Mouse (Mus musculus): Measurements from ENCODE around the gene 4930415O20Rik. TPM values are rescaled to one million over a fixed set of nuclear protein-coding genes. Genes with fewer than 3 reads are reported as not detected.

4930415O20Rik gene
- polyA plus RNA-seq, 1 experiment: not detected

DNA sequence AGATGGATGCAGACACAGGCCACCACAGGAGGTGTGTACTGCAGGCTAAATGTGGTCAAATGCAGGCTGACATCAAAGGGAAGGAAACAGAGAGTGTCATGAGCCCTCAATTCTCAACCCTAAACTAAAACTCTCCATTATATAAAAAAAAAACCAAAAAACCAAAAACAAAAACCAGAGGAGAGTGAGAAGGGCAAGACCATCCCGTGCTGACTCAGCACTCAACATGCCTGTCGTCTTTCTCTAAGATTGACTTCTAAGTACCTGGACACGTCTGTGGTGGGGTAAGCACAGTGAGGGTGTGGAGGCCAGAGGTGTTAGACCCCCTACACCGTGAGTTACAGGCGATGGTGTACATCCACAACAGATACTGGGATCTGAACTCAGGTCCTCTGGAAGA lies 24.0 kb upstream of the 4930415O20Rik start:
- Histone ChIP-seq H3K4me3 (replicated peaks; ENCODE audit: insufficient read depth, low read depth, low read length) (no peak overlapping the region), H3K27me3 (ENCODE audit: control insufficient read depth, insufficient read depth, low read length) (no peaks in the 10 kb centered on the region), H3K4me1 (ENCODE audit: control insufficient read depth, insufficient read depth, low read length) (peaks cover 6% of the 10 kb centered on the region; the same call in 1 of the 2 replicates), H3K27ac (ENCODE audit: insufficient read depth, low read length) (no peak overlapping the region)
- TF ChIP-seq POLR2A (IDR thresholded peaks at IDR 0.05; ENCODE audit: borderline replicate concordance, insufficient read depth, low read length) (no peak), CTCF (IDR thresholded peaks at IDR 0.05; ENCODE audit: borderline replicate concordance, insufficient read depth, low read depth, low read length) (no peak)
- DNase-seq: no peak
- WGBS: 83% methylated on average over 5 of the region's 5 CpGs

DNA sequence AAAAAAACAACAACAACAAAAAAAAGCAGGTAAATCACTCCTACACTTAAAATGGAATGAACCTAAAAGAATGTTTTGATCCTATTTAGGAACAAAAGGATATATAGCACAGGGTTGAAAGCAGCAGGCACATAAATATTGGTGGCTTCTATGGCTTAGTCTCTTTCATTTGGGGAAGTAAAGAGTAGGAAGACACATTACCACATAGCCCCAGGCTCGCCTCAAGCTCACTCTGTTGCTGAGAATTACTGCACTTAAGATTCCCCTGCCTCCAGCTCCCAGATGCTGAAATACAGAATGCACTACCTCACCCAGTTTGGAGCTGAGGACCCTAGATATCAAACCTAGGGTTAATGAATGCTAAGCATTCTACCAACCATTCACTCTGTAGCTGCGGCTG lies 18.0 kb upstream of the 4930415O20Rik start:
- TF ChIP-seq CTCF (IDR thresholded peaks at IDR 0.05; ENCODE audit: borderline replicate concordance, insufficient read depth, low read depth, low read length) (no peak), POLR2A (IDR thresholded peaks at IDR 0.05; ENCODE audit: borderline replicate concordance, insufficient read depth, low read length) (no peak)
- H3K4me1 ChIP-seq (ENCODE audit: control insufficient read depth, insufficient read depth, low read length): peaks cover 5% of the 10 kb centered on the region
- WGBS: 95% methylated on average over 2 of the region's 2 CpGs
- H3K4me3 ChIP-seq (replicated peaks; ENCODE audit: insufficient read depth, low read depth, low read length): no peak overlapping the region
- no peak for DNase-seq
- H3K27ac ChIP-seq (ENCODE audit: insufficient read depth, low read length): no peak overlapping the region
- H3K27me3 ChIP-seq (ENCODE audit: control insufficient read depth, insufficient read depth, low read length): no peaks in the 10 kb centered on the region

DNA sequence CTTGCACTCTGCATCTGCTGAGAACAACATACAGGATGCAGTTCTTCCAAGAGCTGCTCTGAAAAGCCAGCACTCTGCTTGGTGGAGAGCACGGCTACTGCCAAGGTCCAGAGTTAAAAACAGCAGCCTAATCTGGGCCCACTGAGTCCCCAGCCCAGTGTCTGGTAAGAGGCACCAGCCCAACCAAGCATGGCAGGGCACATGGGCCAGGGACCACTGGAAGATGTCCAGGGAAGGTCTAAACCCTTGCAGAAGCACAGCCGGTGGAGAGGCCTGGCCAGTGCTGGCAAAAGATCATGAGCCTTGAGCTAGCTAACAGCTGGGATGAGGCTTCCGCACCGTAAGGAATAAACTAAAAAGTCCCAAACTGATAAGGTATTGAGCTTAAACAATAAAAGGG lies 14.9 kb upstream of the 4930415O20Rik start:
- TF ChIP-seq CTCF (IDR thresholded peaks at IDR 0.05; ENCODE audit: borderline replicate concordance, insufficient read depth, low read depth, low read length) (no peak), POLR2A (IDR thresholded peaks at IDR 0.05; ENCODE audit: borderline replicate concordance, insufficient read depth, low read length) (no peak)
- peaks cover 5% of the 10 kb centered on the region for H3K4me1 ChIP-seq (ENCODE audit: control insufficient read depth, insufficient read depth, low read length)
- no peak overlapping the region for H3K27ac ChIP-seq (ENCODE audit: insufficient read depth, low read length)
- H3K27me3 ChIP-seq (ENCODE audit: control insufficient read depth, insufficient read depth, low read length): no peaks in the 10 kb centered on the region
- WGBS: 31% methylated on average over 4 of the region's 4 CpGs
- no peak overlapping the region for H3K4me3 ChIP-seq (replicated peaks; ENCODE audit: insufficient read depth, low read depth, low read length)
- no peak for DNase-seq

DNA sequence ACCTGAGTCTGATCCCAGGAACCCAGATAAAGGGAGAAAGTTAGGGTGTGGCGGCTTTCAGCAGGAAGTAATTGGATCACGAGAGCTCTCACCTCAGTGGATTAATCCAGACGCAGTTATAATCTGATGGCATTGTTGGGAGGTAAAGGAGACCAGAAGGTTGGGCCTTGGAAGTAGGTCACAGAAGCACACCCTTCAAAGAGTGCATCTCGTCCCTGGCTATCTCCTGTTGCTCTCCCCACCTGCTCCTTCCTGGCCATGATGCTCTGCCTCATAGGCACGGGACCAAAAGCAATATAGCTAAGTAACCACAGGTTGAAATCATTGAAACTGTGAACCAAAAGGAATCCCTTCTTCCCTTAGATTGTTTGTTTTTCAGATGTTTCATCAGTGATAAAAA lies 13.6 kb upstream of the 4930415O20Rik start:
- 13% methylated on average over 5 of the region's 5 CpGs for WGBS
- H3K27me3 ChIP-seq (ENCODE audit: control insufficient read depth, insufficient read depth, low read length): no peaks in the 10 kb centered on the region
- no peak overlapping the region for H3K4me3 ChIP-seq (replicated peaks; ENCODE audit: insufficient read depth, low read depth, low read length)
- peak; percentile 31 to 69 for DNase-seq
- H3K27ac ChIP-seq (ENCODE audit: insufficient read depth, low read length): 0 out of 2 replicates have a peak overlapping the region, but pooled peaks have one; percentile 69
- peaks cover 8% of the 10 kb centered on the region for H3K4me1 ChIP-seq (ENCODE audit: control insufficient read depth, insufficient read depth, low read length)
- TF ChIP-seq CTCF (IDR thresholded peaks at IDR 0.05; ENCODE audit: borderline replicate concordance, insufficient read depth, low read depth, low read length) (no peak), POLR2A (IDR thresholded peaks at IDR 0.05; ENCODE audit: borderline replicate concordance, insufficient read depth, low read length) (no peak)

DNA sequence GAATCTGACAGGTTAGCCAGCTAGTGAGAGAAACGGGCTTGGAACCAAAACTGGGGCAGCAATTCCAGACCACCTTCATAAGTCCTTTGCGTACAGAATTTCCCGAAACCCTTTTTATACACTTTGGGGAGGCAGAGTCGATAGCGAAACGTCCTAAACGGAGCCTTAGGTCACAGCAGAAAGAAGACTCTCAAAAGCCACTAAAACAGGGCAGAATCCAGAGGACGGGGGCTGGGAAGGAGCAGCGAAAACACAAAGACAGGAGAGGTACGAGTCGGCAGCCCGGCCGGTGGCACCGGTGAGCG lies 3.9 kb upstream of the 4930415O20Rik start:
- peak overlapping the region; percentile 91 for H3K4me3 ChIP-seq (replicated peaks; ENCODE audit: insufficient read depth, low read depth, low read length)
- WGBS: 1% methylated on average over 15 of the region's 15 CpGs
- no peaks in the 10 kb centered on the region for H3K27me3 ChIP-seq (ENCODE audit: control insufficient read depth, insufficient read depth, low read length)
- no peak for TF ChIP-seq POLR2A (IDR thresholded peaks at IDR 0.05; ENCODE audit: borderline replicate concordance, insufficient read depth, low read length)
- no peak for TF ChIP-seq CTCF (IDR thresholded peaks at IDR 0.05; ENCODE audit: borderline replicate concordance, insufficient read depth, low read depth, low read length)
- DNase-seq: no peak
- peaks cover 7% of the 10 kb centered on the region; the same call in 1 of the 2 replicates for H3K4me1 ChIP-seq (ENCODE audit: control insufficient read depth, insufficient read depth, low read length)
- peak overlapping the region; percentile 92 for H3K27ac ChIP-seq (ENCODE audit: insufficient read depth, low read length)

DNA sequence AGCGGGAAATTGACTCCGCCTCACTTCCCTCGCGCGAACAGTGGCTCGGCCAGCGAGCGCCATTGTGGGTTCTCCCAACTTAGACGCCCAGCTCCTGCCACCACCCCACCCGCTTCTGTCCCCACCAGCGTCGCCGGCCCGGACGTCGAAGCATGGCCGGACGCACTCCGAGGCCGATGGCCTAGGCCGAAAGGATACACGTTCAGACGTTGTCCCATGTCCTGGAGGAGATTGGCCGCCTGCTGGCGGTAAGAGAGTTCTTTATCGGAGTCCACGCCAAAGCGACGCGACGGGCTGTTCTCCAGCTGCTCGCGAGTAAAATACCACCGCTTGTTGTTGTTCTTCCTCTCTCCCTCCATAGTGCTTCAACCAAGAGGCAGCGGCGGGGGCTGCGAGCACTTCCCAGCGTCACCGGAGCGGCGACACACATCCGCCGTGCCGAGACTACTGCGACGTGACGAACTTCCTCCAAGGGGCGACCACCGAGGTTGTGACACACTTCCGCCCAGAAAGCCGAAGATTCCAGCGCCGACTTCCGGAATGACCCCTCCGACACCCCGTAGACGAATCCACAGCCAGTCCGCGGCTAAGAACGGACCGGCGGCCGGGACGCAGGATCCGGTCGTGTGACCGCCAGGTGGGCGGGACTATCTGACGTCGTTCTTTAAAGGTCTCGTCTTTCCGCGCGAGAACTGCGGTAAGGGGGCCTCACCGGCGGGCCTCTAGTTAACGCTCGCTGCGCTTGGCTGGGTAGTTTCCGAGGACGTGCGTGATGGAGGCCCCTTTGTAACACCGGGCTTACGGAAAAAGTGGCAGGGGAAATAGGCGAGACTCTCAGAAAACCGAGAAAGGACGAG lies 3.3 kb upstream of the 4930415O20Rik start:
- peak; percentile 100 for DNase-seq
- no peaks in the 10 kb centered on the region for H3K27me3 ChIP-seq (ENCODE audit: control insufficient read depth, insufficient read depth, low read length)
- peaks cover 5% of the 10 kb centered on the region; the same call in 1 of the 2 replicates for H3K4me1 ChIP-seq (ENCODE audit: control insufficient read depth, insufficient read depth, low read length)
- H3K27ac ChIP-seq (ENCODE audit: insufficient read depth, low read length): peak overlapping the region; percentile 92
- under 1% methylated on average over 88 of the region's 88 CpGs for WGBS
- TF ChIP-seq CTCF (IDR thresholded peaks at IDR 0.05; ENCODE audit: borderline replicate concordance, insufficient read depth, low read depth, low read length): peak; percentile 20; the same call in 1 of the 2 replicates
- peak; percentile 93 for TF ChIP-seq POLR2A (IDR thresholded peaks at IDR 0.05; ENCODE audit: borderline replicate concordance, insufficient read depth, low read length)
- peak overlapping the region; percentile 94 for H3K4me3 ChIP-seq (replicated peaks; ENCODE audit: insufficient read depth, low read depth, low read length)

DNA sequence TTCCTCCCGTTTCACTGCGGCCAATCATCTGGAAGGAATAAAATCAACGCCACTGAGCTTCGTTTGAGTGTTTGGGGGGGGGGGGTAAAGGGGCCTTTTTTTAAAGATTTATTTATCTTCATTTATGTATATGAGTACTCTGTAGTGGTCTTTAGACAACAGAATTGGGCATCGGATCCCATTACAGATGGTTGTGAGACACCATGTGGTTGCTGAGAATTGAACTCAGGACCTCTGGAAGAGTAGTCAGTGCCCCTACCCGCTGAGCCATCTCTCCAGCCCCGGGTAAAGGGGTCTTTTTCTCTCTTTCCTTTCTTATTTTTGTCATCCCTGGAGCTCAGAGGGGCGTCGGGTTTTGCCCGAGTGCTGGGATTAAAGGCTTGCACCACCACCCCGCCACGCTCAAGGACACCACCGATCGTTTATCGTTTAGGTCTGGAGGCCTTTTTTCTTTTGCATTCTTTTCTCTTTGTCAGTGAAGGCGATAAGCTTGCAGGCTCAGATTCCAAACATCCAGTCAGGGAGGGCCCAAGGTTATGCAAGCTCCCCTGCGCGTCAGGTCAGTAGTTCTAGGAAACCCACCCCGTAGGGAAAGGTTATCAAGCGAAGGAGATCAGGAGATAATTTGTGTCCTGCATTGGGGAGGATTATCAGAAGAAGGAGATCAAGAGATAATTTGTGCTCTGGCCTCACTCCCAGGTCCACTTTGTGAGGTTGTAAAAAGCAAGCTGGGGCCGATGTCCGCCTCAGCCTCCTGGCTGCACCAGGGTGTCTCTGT lies 2.4 kb upstream of the 4930415O20Rik start:
- Histone ChIP-seq H3K4me3 (replicated peaks; ENCODE audit: insufficient read depth, low read depth, low read length) (peak overlapping the region; percentile 94), H3K27ac (ENCODE audit: insufficient read depth, low read length) (peak overlapping the region; percentile 79), H3K27me3 (ENCODE audit: control insufficient read depth, insufficient read depth, low read length) (no peaks in the 10 kb centered on the region), H3K4me1 (ENCODE audit: control insufficient read depth, insufficient read depth, low read length) (peaks cover 5% of the 10 kb centered on the region; the same call in 1 of the 2 replicates)
- WGBS: 6% methylated on average over 22 of the region's 22 CpGs
- TF ChIP-seq CTCF (IDR thresholded peaks at IDR 0.05; ENCODE audit: borderline replicate concordance, insufficient read depth, low read depth, low read length) (no peak), POLR2A (IDR thresholded peaks at IDR 0.05; ENCODE audit: borderline replicate concordance, insufficient read depth, low read length) (no peak)
- peak; percentile 33 to 34 for DNase-seq
